Mouse (Mus musculus): ENCODE measurements around the gene Gpr88.

- no peak for TF ChIP-seq GATA1 (IDR thresholded peaks at IDR 0.05; ENCODE audit: low read length)
- TF ChIP-seq TAL1 (IDR thresholded peaks at IDR 0.05; ENCODE audit: low read length) = no peak
Observed at GRCm38 (mm10) chr3:116229336-116229735, 24.0 kb downstream of the Gpr88 start.
